Mouse (Mus musculus) v-Abl transformed pro-B cells (cell line): ENCODE data around the gene Hid1.

Experiments used
- in situ Hi-C, 2 experiments: fragments of 400-800 bp; cut with MboI; formaldehyde crosslinking; loops; one replicate each; pipeline ENCODE4 v1.15.1; 2025; ENCODE audit not compliant: unreplicated experiment in 2 of 2

The Hid1 gene

GRCm38 (mm10) chr11:115377254-115377653, 9.7 kb upstream of the Hid1 start:
- in situ Hi-C loops, result no loop called here

GRCm38 (mm10) chr11:115376722-115377121, 9.2 kb upstream of the Hid1 start:
- in situ Hi-C loops, result no loop called here

- in situ Hi-C loops, result loop anchor here in 1 of 2 experiments (25.0 kb wide), 1 partner anchor 437 kb away; the partner anchor contains the start of genes Caskin2, Llgl2 and Tsen54
These were observed 7.3 kb upstream of the Hid1 start for GRCm38 (mm10) chr11:115374695-115375425.

- in situ Hi-C loops, result loop anchor here in 1 of 2 experiments (25.0 kb wide), 1 partner anchor 438 kb away; the partner anchor contains the start of genes Caskin2, Llgl2 and Tsen54
These were observed 6.5 kb upstream of the Hid1 start for GRCm38 (mm10) chr11:115373805-115374694.

- in situ Hi-C loops, result loop anchor here in 1 of 2 experiments (25.0 kb wide), 1 partner anchor 440 kb away; the partner anchor contains the start of genes Caskin2, Llgl2 and Tsen54
These were observed 5.2 kb upstream of the Hid1 start for GRCm38 (mm10) chr11:115372737-115373136.

GRCm38 (mm10) chr11:115372015-115372414, 4.5 kb upstream of the Hid1 start:
- in situ Hi-C loops, result loop anchor here in 1 of 2 experiments (25.0 kb wide), 1 partner anchor 440 kb away; the partner anchor contains the start of genes Caskin2, Llgl2 and Tsen54

GRCm38 (mm10) chr11:115371354-115371753, 3.8 kb upstream of the Hid1 start:
- in situ Hi-C loops, result loop anchor here in 1 of 2 experiments (25.0 kb wide), 1 partner anchor 441 kb away; the partner anchor contains the start of genes Caskin2, Llgl2 and Tsen54

GRCm38 (mm10) chr11:115370368-115370767, 2.8 kb upstream of the Hid1 start:
- in situ Hi-C loops, result loop anchor here in 1 of 2 experiments (25.0 kb wide), 1 partner anchor 442 kb away; the partner anchor contains the start of genes Caskin2, Llgl2 and Tsen54

- in situ Hi-C loops, result loop anchor here (5.0 to 25.0 kb wide), 2 partner anchors 35 to 445 kb away; partner anchors contain the start of genes Mrpl58 (in 2 of the 2), Caskin2 (in 1 of the 2), Llgl2 (in 1 of the 2) and Tsen54 (in 1 of the 2)
These were observed 706 bp downstream of the Hid1 start for GRCm38 (mm10) chr11:115366706-115367394.

GRCm38 (mm10) chr11:115366039-115366705, 1.4 kb downstream of the Hid1 start:
- in situ Hi-C loops, result loop anchor here (5.0 to 25.0 kb wide), 2 partner anchors 36 to 446 kb away; partner anchors contain the start of genes Mrpl58 (in 2 of the 2), Caskin2 (in 1 of the 2), Llgl2 (in 1 of the 2) and Tsen54 (in 1 of the 2)

GRCm38 (mm10) chr11:115364136-115364535, 3.4 kb downstream of the Hid1 start:
- in situ Hi-C loops, result loop anchor here (5.0 to 25.0 kb wide), 3 partner anchors 108 to 448 kb away; partner anchors contain the start of genes Caskin2 (in 2 of the 2), Tsen54 (in 2 of the 2) and Llgl2 (in 1 of the 2)

- in situ Hi-C loops, result loop anchor here (5.0 to 25.0 kb wide), 9 partner anchors 113 to 453 kb away; partner anchors contain the start of genes Caskin2 (in 2 of the 2), Tsen54 (in 2 of the 2), Llgl2 (in 1 of the 2) and Mif4gd (in 1 of the 2)
These were observed 7.8 kb downstream of the Hid1 start for GRCm38 (mm10) chr11:115359726-115360125.

GRCm38 (mm10) chr11:115359293-115359692, 8.3 kb downstream of the Hid1 start:
- in situ Hi-C loops, result loop anchor here (5.0 to 25.0 kb wide), 8 partner anchors 113 to 453 kb away; partner anchors contain the start of genes Caskin2 (in 1 of the 2), Llgl2 (in 1 of the 2), Mif4gd (in 1 of the 2) and Slc9a3r1 (in 1 of the 2)

GRCm38 (mm10) chr11:115358468-115358867, 9.1 kb downstream of the Hid1 start:
- in situ Hi-C loops, result loop anchor here (5.0 to 25.0 kb wide), 8 partner anchors 114 to 454 kb away; partner anchors contain the start of genes Caskin2 (in 1 of the 2), Llgl2 (in 1 of the 2), Mif4gd (in 1 of the 2) and Slc9a3r1 (in 1 of the 2)

GRCm38 (mm10) chr11:115354183-115354582, 13.4 kb downstream of the Hid1 start:
- in situ Hi-C loops, result loop anchor here (5.0 to 25.0 kb wide), 6 partner anchors 152 to 458 kb away; partner anchors contain the start of genes Caskin2 (in 1 of the 2), Llgl2 (in 1 of the 2), Mif4gd (in 1 of the 2) and Slc9a3r1 (in 1 of the 2)

- in situ Hi-C loops, result loop anchor here (5.0 to 25.0 kb wide), 6 partner anchors 151 to 459 kb away; partner anchors contain the start of genes Caskin2 (in 1 of the 2), Llgl2 (in 1 of the 2), Mif4gd (in 1 of the 2) and Slc9a3r1 (in 1 of the 2)
These were observed 14.2 kb downstream of the Hid1 start for GRCm38 (mm10) chr11:115353375-115353774.

- in situ Hi-C loops, result loop anchor here (5.0 to 25.0 kb wide), 7 partner anchors 148 to 1162 kb away; partner anchors contain the start of genes Caskin2 (in 1 of the 2), Llgl2 (in 1 of the 2), Mif4gd (in 1 of the 2) and Slc9a3r1 (in 1 of the 2)
These were observed 17.6 kb downstream of the Hid1 start for GRCm38 (mm10) chr11:115349976-115350375.
